Mouse (Mus musculus) brown adipose tissue, adult 24 weeks (tissue): ENCODE results near the gene Ndufs7. TPM values are rescaled to one million over a fixed set of nuclear protein-coding genes. Genes with fewer than 3 reads are reported as not detected.

Experiments used
- H3K27ac ChIP-seq: fragments of 200-500 bp; replicated peaks from 2 replicates; pipeline ENCODE4 v1.5.1; 2012; ENCODE audit warnings: low read depth, mild to moderate bottlenecking, low read length
- H3K4me1 ChIP-seq: fragments of 200-500 bp; 2 replicates; pipeline ENCODE4 v1.6.1; 2012; ENCODE audit warnings: low read length, mixed read lengths; ENCODE audit not compliant: control insufficient read depth, insufficient read depth, insufficient read length
- H3K4me3 ChIP-seq: fragments of 200-500 bp; 2 replicates; pipeline ENCODE4 v1.5.1; 2012; ENCODE audit warnings: low read depth, mild to moderate bottlenecking, low read length, moderate library complexity; ENCODE audit not compliant: insufficient read depth
- polyA plus RNA-seq: library from polyadenylated mRNA; stranded (reverse); fragments of >200 nt; gene quantifications from 2 replicates; pipeline ENCODE4 v1.2.4, GENCODE M21; 2012; ENCODE audit not compliant: missing spikeins, insufficient read depth, insufficient read length

Ndufs7 gene
- polyA plus RNA-seq, 1 experiment: 732 TPM

- Histone ChIP-seq H3K4me3 (peak overlapping the region; percentile 98), H3K4me1 (peaks cover 26% of the 10 kb centered on the region), H3K27ac (peak overlapping the region; percentile 97)
Measured at GRCm38 (mm10) chr10:80264341-80265148, 15.6 kb downstream of the Ndufs7 start.

DNA sequence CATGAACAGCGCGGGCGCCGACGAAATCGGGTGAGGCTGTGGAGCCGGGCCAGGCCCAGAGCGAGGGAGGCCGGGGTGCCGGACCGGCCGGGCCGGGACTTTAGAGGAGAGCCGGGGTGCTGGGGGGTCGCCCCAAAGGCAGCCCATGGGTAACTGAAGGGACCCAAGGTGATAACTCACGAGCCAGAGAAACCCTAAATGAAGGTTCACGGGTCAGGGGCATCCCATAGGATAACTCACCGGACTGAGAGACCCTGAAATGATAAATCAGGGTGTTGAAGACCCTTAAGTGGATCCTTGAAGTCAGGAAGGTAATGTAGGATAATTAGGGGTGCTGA, 16.2 kb downstream of the Ndufs7 start:
- Histone ChIP-seq H3K4me3 (peak overlapping the region; percentile 98), H3K27ac (peak overlapping the region; percentile 97), H3K4me1 (peaks cover 24% of the 10 kb centered on the region)

- Histone ChIP-seq H3K4me1 (peaks cover 44% of the 10 kb centered on the region), H3K4me3 (no peak overlapping the region), H3K27ac (0 out of 2 replicates have a peak overlapping the region, but pooled peaks have one; percentile 28)
Measured at GRCm38 (mm10) chr10:80270099-80270498, 21.2 kb downstream of the Ndufs7 start.

GRCm38 (mm10) chr10:80270734-80271181, 21.8 kb downstream of the Ndufs7 start:
- Histone ChIP-seq H3K4me1 (peaks cover 44% of the 10 kb centered on the region), H3K27ac (peak overlapping the region; percentile 28; the same call in 1 of the 2 replicates), H3K4me3 (no peak overlapping the region)

DNA sequence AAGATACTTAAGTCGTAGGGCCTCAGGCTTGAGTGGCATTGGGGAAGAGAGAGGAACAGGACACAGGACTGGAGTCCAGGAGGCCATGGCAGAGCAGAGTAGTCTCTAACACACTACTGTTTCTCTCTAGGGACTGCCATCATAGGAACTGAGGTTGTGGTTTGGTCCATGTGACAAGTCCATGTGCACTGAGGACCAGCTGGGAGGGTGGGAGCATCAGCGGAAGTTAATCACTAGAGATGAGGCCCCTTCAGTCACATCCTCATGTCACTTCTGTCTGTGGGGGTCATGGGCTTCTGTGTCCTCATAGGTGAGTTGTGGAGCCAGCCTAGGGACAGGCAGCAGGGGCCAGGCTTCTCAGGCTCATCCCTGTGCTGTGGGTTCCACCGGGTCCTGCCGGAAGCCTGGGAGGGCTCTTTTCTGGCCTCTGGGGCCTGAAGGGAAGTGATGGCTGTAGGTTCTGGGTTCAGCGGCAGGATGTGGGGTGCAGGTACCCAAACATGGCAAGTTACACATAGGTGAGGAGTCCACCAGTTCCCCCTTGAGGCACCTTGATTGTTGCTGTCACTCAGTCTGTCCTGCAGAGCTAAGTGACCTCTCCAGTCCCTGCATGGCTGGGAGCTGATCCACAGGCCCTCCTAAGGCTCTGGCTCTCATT, 22.4 kb downstream of the Ndufs7 start:
- Histone ChIP-seq H3K4me1 (peaks cover 42% of the 10 kb centered on the region), H3K27ac (peak overlapping the region; percentile 28; the same call in 1 of the 2 replicates), H3K4me3 (no peak overlapping the region)

DNA sequence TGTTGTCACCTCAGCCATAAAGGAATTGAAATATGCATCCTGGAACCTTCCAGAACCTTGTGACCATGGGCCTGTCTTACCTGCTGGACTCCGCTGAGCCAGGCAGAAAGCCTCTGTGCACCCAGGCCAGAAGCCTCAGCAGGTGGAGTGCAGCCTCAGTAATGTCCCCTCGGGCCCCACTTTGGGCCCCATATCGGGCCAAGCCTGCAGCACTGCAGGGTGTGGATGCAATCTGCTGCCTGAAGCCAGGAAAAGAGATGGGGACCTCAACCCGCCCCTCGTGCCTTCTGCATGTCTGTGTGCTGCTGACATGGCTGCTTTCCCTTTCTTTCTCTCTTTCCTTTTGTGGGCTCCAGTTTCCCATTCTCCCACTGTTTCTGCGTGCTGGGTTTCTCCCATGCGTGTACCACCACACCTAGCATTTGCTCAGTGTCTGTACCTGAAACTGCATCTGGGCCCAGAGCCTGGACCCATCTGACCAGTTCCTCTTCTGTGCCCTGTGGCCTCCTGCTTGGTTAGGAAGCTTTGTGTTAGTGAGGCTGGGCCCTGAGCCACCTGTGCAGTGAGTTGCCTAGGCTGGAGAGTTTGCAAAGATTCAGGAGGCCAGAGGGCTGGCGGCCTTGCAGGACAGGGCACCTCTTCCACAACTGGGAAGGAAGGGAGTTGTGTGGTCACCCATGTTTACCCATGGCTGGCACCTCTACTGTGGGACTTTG, 23.1 kb downstream of the Ndufs7 start:
- Histone ChIP-seq H3K4me1 (peaks cover 39% of the 10 kb centered on the region), H3K27ac (no peak overlapping the region), H3K4me3 (no peak overlapping the region)

GRCm38 (mm10) chr10:80273847-80274246, 24.9 kb downstream of the Ndufs7 start:
- Histone ChIP-seq H3K27ac (no peak overlapping the region), H3K4me3 (no peak overlapping the region), H3K4me1 (peaks cover 27% of the 10 kb centered on the region)

GRCm38 (mm10) chr10:80276238-80276637, 27.3 kb downstream of the Ndufs7 start:
- Histone ChIP-seq H3K4me1 (peaks cover 11% of the 10 kb centered on the region), H3K4me3 (no peak overlapping the region), H3K27ac (0 out of 2 replicates have a peak overlapping the region, but pooled peaks have one; percentile 0)

- Histone ChIP-seq H3K4me3 (no peak overlapping the region), H3K4me1 (peaks cover 12% of the 10 kb centered on the region; the same call in 1 of the 2 replicates), H3K27ac (no peak overlapping the region)
Measured at GRCm38 (mm10) chr10:80278390-80278789, 29.5 kb downstream of the Ndufs7 start.

GRCm38 (mm10) chr10:80279273-80279672, 30.4 kb downstream of the Ndufs7 start:
- H3K4me1 ChIP-seq: peaks cover 5% of the 10 kb centered on the region; the same call in 1 of the 2 replicates
- no peak overlapping the region for H3K27ac ChIP-seq
- H3K4me3 ChIP-seq: no peak overlapping the region

DNA sequence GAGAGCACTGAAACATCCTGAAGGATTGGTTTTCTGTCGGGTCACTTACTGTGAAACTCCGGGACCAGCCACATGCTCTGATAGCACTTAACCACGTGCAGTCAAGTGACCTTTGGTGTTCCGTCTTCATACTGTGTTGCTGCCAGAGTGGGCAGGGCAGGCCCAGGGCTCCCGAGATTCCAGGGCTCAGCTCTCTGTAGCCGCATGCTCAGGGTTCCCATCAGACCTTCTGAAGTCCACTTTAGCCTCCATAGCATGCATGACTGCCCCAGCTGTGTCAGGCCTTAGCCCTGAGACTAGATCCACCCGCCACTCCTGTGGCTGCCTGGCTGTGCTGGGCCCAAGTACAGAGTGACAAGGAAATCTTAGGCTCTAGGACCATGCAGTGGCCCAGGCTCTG, 32.4 kb downstream of the Ndufs7 start:
- Histone ChIP-seq H3K4me1 (peaks cover 5% of the 10 kb centered on the region; the same call in 1 of the 2 replicates), H3K27ac (peak overlapping the region; percentile 56), H3K4me3 (no peak overlapping the region)

DNA sequence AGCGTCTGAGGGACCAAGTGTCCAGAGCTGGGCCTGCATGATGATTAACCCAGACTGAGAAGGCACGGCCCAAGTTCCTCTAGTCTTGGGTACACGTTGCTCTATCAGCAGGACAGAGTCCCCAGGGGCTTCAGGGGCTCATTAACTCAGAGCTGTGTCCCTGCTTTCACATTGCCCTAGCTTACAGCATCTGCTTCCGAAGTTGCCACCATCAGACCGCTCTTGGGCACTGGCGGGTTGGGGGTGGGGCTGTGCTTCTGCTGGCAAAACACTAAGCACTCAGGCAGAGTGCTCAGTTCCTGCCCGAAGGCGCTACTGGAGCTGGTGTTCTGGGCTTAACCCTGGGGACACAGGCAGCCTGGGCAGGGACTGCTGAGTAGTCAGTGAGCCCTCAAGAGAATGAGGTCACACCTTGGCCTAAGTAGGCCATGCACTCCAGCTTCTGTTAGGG, 33.0 kb downstream of the Ndufs7 start:
- peaks cover 5% of the 10 kb centered on the region; the same call in 1 of the 2 replicates for H3K4me1 ChIP-seq
- H3K27ac ChIP-seq: peak overlapping the region; percentile 11
- no peak overlapping the region for H3K4me3 ChIP-seq

DNA sequence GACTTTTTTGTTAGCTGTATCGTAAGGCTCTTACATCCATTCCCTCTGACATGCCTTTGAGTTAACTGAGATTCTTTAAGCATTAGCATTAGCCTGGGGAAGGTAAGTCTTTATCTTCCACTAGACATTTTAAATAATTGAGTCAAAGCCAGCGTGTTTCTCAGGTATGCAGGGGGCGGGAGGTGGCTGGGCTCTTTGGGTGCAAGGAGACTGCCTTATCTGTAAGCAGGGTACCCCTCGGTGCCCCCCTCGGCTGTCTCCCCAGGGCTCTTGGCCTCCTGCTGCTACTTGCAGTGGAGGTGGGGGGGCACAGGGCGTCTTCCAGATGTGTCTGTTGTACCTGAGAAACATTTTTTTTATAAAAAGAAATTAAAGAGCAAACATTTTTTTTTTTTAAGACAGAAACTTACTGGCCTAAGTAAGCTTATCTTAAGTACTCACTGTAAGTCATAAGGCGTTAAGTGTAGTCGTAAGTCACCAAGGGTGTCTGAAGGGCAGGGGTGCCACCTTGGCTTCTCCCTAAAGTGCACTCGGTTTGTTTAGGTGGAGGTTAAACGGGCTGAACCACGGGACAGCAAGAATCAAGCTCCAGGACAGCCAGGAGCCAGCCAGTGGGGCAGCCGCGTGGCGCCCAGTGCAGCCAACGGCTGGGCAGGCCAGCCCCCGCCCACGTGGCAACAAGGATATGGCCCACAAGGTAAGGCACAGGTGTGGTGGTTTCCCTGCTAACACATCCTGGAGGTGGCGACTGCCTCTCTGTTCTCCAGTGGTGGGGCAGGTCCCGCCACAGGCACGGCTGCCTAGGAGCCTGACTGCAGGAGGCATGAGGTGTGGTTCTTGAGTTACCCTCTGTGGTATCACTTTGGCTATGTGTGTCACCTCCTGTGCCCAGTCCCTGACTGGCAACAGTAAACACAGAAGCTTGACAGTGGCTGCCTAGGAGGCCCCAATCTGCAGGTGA, 33.8 kb downstream of the Ndufs7 start:
- Histone ChIP-seq H3K27ac (peak overlapping the region; percentile 11; the same call in 1 of the 2 replicates), H3K4me3 (no peak overlapping the region)

More for the DNA sequence above, 33.8 kb downstream of the Ndufs7 start:
- peaks cover 5% of the 10 kb centered on the region; the same call in 1 of the 2 replicates for H3K4me1 ChIP-seq
